ENCODE assay signal across 13 mouse cellular contexts in the genomic region with DNA sequence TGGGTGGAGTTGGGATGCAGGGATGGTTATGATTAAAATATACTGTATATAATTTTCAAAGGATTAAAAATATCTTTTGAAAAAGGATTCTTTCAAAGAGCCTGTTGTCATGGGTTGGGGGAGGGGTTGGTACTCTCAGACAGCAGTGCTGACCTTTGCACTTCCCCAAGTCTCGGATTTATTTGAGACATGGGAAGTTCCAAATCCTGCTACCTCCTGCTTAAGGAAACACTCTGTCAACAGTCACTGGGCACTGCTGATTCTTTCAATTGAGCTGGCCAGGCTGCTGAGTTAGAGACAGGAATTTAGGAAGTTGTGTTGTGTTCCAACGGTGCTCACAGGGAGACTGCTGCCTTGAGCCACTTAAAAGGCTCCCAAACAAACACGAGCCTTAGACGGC.
DNase-seq lines count a peak whose midpoint lies in the region; TF ChIP-seq lines count a peak whose summit lies in the region.
"Had no signal": no experiment of that assay in that cellular context is flagged by ENCODE, and none has a peak within 500 bp of the region (broad histone marks: within the 10 kb centered on the region; RNA-seq: fewer than 3 reads in every experiment).

No protein-coding gene starts in this region.

- 10% methylated on average over 4 of the region's 4 CpGs for WGBS in heart, adult 2 months

- H3K4me3 ChIP-seq in heart, adult 2 months: no peak overlapping the region
- H3K4me3 ChIP-seq: embryonic facial prominence, embryonic 12.5 days; heart, embryonic 15.5 days; myocyte had no signal

- peaks cover 2% of the 10 kb centered on the region; the same call in 1 of the 2 replicates for H3K36me3 ChIP-seq in heart, adult 2 months (ENCODE audit: control insufficient read depth, insufficient read depth, low read length)
- H3K36me3 ChIP-seq: embryonic facial prominence, embryonic 12.5 days; heart, embryonic 15.5 days had no signal

- no peak for TF ChIP-seq EP300 in heart, adult 2 months (IDR thresholded peaks at IDR 0.05; ENCODE audit: insufficient read depth, low read depth, low read length)

- H3K27ac ChIP-seq in heart, adult 2 months: peak overlapping the region; percentile 24; the same call in 1 of the 2 replicates
- H3K27ac ChIP-seq: embryonic facial prominence, embryonic 12.5 days; heart, embryonic 15.5 days had no signal

- no peak overlapping the region for H3K9ac ChIP-seq in heart, adult 2 months (ENCODE audit: low read depth, low read length)
- H3K9ac ChIP-seq: embryonic facial prominence, embryonic 12.5 days; forebrain, postnatal 0 days; heart, embryonic 15.5 days had no signal

- no peak for TF ChIP-seq POLR2A in heart, adult 2 months (IDR thresholded peaks at IDR 0.05; ENCODE audit: insufficient read depth, low read depth, low read length)

- TF ChIP-seq CTCF in heart, adult 2 months (IDR thresholded peaks at IDR 0.05): no peak

- H3K79me2 ChIP-seq in heart, adult 2 months (replicated peaks; ENCODE audit: control insufficient read depth, insufficient read depth, low read length): peaks cover 3% of the 10 kb centered on the region

- no peaks in the 10 kb centered on the region for H3K27me3 ChIP-seq in heart, adult 2 months (ENCODE audit: control insufficient read depth, insufficient read depth, low read length)
- H3K27me3 ChIP-seq: embryonic facial prominence, embryonic 12.5 days; heart, embryonic 15.5 days had no signal

- peaks cover 8% of the 10 kb centered on the region; the same call in 1 of the 2 replicates for H3K4me1 ChIP-seq in heart, adult 2 months (ENCODE audit: control insufficient read depth, insufficient read depth, low read length)
- H3K4me1 ChIP-seq: heart, embryonic 15.5 days had no signal

- intact Hi-C loops in heart, adult 2 months (cut with DNase I): no loop called here
- intact Hi-C loops in heart, postnatal 25 days (cut with DNase I): no loop called here
- intact Hi-C loops in heart, postnatal 10 days (cut with DNase I): no loop called here

- DNase-seq in heart, adult 2 months: peak in 1 of 2 experiments; percentile 20
- DNase-seq in heart, postnatal 25 days (ENCODE audit: low spot score): no peak
- peak; percentile 3 for DNase-seq in adipocyte (ENCODE audit: low spot score)
- peak; percentile 10 to 17 for DNase-seq in heart, postnatal 10 days
- peak; percentile 78 to 83 for DNase-seq in kidney, postnatal 36 days
- no peak for DNase-seq in cerebellum, adult 9-10 months
- DNase-seq in cerebellum, postnatal 10 days: no peak
- DNase-seq in thymus, postnatal 0 days (ENCODE audit: low spot score): no peak
- DNase-seq: forebrain, postnatal 0 days; left cerebral cortex, postnatal 4 days had no signal

Comparison
In these comparisons a context has a peak if more than half of its experiments do, and no peak if none do; other contexts are left out.
1. DNase-seq: peak in adipocyte (single experiment), heart, postnatal 10 days (2 of 2) and kidney, postnatal 36 days (2 of 2); none in heart, postnatal 25 days (single experiment), cerebellum, adult 9-10 months (single experiment), cerebellum, postnatal 10 days (0 of 2) and thymus, postnatal 0 days (single experiment).